Mouse (Mus musculus): ENCODE results near the gene Rreb1.
"Not testable (repeated sequence)": the region's sequence is repeated elsewhere in the genome, so short reads cannot be mapped to it uniquely, and the experiment has no call there.

Gene Rreb1

GRCm38 (mm10) chr13:37827263-37827995, 49.2 kb downstream of the Rreb1 start:
- DNase-seq (ENCODE audit: low read depth): no peak

GRCm38 (mm10) chr13:37827996-37828579, 49.9 kb downstream of the Rreb1 start:
- DNase-seq (ENCODE audit: low read depth): no peak

- DNase-seq (ENCODE audit: low read depth): no peak
Measured at GRCm38 (mm10) chr13:37828928-37829327, 50.7 kb downstream of the Rreb1 start.

GRCm38 (mm10) chr13:37830256-37830655, 52.1 kb downstream of the Rreb1 start:
- no peak for DNase-seq (ENCODE audit: low read depth)

- DNase-seq (ENCODE audit: low read depth): no peak
Measured at GRCm38 (mm10) chr13:37830874-37831311, 52.7 kb downstream of the Rreb1 start.

- DNase-seq (ENCODE audit: low read depth): no peak
Measured at GRCm38 (mm10) chr13:37832481-37832880, 54.3 kb downstream of the Rreb1 start.

GRCm38 (mm10) chr13:37833500-37833899, 55.3 kb downstream of the Rreb1 start:
- no peak for DNase-seq (ENCODE audit: low read depth)

- DNase-seq (ENCODE audit: low read depth): no peak
Measured at GRCm38 (mm10) chr13:37835296-37835695, 57.1 kb downstream of the Rreb1 start.

GRCm38 (mm10) chr13:37835811-37836210, 57.6 kb downstream of the Rreb1 start:
- DNase-seq (ENCODE audit: low read depth): not testable (repeated sequence)

GRCm38 (mm10) chr13:37837372-37837771, 59.2 kb downstream of the Rreb1 start:
- no peak for DNase-seq (ENCODE audit: low read depth)

- DNase-seq (ENCODE audit: low read depth): no peak
Measured at GRCm38 (mm10) chr13:37838260-37839183, 60.3 kb downstream of the Rreb1 start.

GRCm38 (mm10) chr13:37843241-37843640, 65.0 kb downstream of the Rreb1 start:
- DNase-seq (ENCODE audit: low read depth): no peak

GRCm38 (mm10) chr13:37843844-37844243, 65.6 kb downstream of the Rreb1 start:
- no peak for DNase-seq (ENCODE audit: low read depth)

- DNase-seq (ENCODE audit: low read depth): no peak
Measured at GRCm38 (mm10) chr13:37845156-37845555, 67.0 kb downstream of the Rreb1 start.

GRCm38 (mm10) chr13:37845641-37846040, 67.4 kb downstream of the Rreb1 start:
- no peak for DNase-seq (ENCODE audit: low read depth)

- no peak for DNase-seq (ENCODE audit: low read depth)
Measured at GRCm38 (mm10) chr13:37846507-37846906, 68.3 kb downstream of the Rreb1 start.

- DNase-seq (ENCODE audit: low read depth): no peak
Measured at GRCm38 (mm10) chr13:37846962-37847570, 68.9 kb downstream of the Rreb1 start.

- no peak for DNase-seq (ENCODE audit: low read depth)
Measured at GRCm38 (mm10) chr13:37847601-37848358, 69.6 kb downstream of the Rreb1 start.

GRCm38 (mm10) chr13:37848438-37848837, 70.2 kb downstream of the Rreb1 start:
- DNase-seq (ENCODE audit: low read depth): no peak

- DNase-seq (ENCODE audit: low read depth): no peak
Measured at GRCm38 (mm10) chr13:37851617-37852016, 73.4 kb downstream of the Rreb1 start.

GRCm38 (mm10) chr13:37852850-37853249, 74.7 kb downstream of the Rreb1 start:
- DNase-seq (ENCODE audit: low read depth): no peak

Data from c-Kit-positive CD71-negative TER-119-negative erythroid progenitor cells, embryonic 14.5 days (primary cell).